Comparison of ENCODE assay signal across 7 mouse cellular contexts in the genomic region with DNA sequence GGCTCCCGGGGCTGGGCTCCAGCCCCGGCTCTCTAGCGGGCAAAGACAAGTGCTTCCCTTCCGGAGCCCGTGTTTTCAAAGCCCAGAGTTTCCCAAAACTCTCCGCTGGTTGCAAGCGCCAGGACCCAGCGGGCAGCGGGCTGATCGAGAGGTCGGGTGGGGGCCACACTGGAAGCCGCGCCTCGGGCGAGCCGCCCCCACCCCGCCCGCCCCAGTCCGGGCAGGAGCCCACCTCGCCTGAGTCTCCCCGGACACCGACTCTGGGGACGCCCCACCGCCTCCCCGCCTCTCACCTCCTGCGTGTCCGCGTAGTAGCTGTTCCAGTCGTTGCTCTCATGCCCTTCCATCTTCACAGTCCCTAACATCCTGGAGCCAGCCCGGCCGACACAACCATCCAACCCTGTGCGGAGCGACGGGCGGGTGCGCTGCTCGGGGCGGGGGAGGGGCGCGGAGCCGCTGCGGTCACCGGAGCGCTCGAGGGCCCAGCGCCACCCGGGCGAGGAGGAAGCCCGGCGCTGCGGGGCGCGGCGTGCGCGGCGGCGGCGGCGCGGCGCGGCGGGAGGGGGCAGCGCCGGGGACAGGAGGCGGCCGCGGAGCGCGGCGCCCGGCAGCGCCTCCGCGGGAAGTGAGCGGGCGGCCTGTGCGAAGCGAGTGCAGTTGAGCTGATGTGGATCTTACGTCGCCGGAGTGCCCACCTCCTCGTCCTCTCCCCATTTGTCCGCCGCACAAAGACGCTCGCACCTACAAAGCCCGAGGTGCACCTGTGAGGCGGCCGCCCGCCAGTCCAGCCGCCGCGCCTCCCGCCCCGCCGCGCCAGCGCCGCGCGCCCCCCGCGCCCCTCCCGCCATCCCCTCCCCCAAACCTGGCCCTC. TPM values are rescaled to one million over a fixed set of nuclear protein-coding genes. Genes with fewer than 3 reads are reported as not detected.
DNase-seq lines count a peak whose midpoint lies in the region; ATAC-seq lines count a peak whose summit lies in the region.

No protein-coding gene starts in this region.

- H3K27me3 ChIP-seq in forebrain, embryonic 10.5 days (ENCODE audit: poor library complexity, severe bottlenecking): peaks cover 100% of the 10 kb centered on the region
- H3K27me3 ChIP-seq in intestine, embryonic 16.5 days (replicated peaks; ENCODE audit: control insufficient read depth, insufficient read depth, low read length): peaks cover 53% of the 10 kb centered on the region

- under 1% methylated on average over 93 of the region's 106 CpGs for WGBS in forebrain, embryonic 10.5 days
- WGBS in intestine, embryonic 16.5 days: under 1% methylated on average over 97 of the region's 106 CpGs

- DNase-seq in thymus, postnatal 14 days: peak; percentile 6
- DNase-seq in thymus, postnatal 4 days: no peak
- DNase-seq in forebrain, embryonic 10.5 days (ENCODE audit: extremely low spot score, low spot score): peak; percentile 66
- peak; percentile 61 for DNase-seq in lung, postnatal 25 days (ENCODE audit: low spot score)
- peak; percentile 61 for DNase-seq in yolk sac, embryonic 10.5 days (ENCODE audit: low spot score)
- DNase-seq in layer of hippocampus, adult 11-12 months (ENCODE audit: low spot score): no peak

- H3K9me3 ChIP-seq in forebrain, embryonic 10.5 days: no peaks in the 10 kb centered on the region
- H3K9me3 ChIP-seq in intestine, embryonic 16.5 days (ENCODE audit: control insufficient read depth, low read length): no peaks in the 10 kb centered on the region

- H3K9ac ChIP-seq in intestine, embryonic 16.5 days (ENCODE audit: low read depth, low read length): peak overlapping the region; percentile 79

- H3K4me2 ChIP-seq in intestine, embryonic 16.5 days (ENCODE audit: low read depth, low read length): peak overlapping the region; percentile 80

- no peaks in the 10 kb centered on the region for H3K36me3 ChIP-seq in forebrain, embryonic 10.5 days (replicated peaks)
- no peaks in the 10 kb centered on the region for H3K36me3 ChIP-seq in intestine, embryonic 16.5 days (ENCODE audit: control insufficient read depth, insufficient read depth, low read length)

- H3K4me3 ChIP-seq in forebrain, embryonic 10.5 days: peak overlapping the region; percentile 62
- peak overlapping the region; percentile 63 for H3K4me3 ChIP-seq in intestine, embryonic 16.5 days (ENCODE audit: low read length)

- H3K4me1 ChIP-seq in forebrain, embryonic 10.5 days: peaks cover 65% of the 10 kb centered on the region
- H3K4me1 ChIP-seq in intestine, embryonic 16.5 days (ENCODE audit: control insufficient read depth, insufficient read depth, low read length): peaks cover 13% of the 10 kb centered on the region

- H3K27ac ChIP-seq in forebrain, embryonic 10.5 days: peak overlapping the region; percentile 78
- H3K27ac ChIP-seq in intestine, embryonic 16.5 days (ENCODE audit: low read length): peak overlapping the region; percentile 94

- ATAC-seq in intestine, embryonic 16.5 days: peak; percentile 66

RNA-seq across cellular contexts. Expression of gene Foxa1, which starts 1.1 kb away (rescaled TPM):
- polyA plus RNA-seq in forebrain, embryonic 10.5 days (2016; fragmentation: Nextera tagmentation; extraction: Ambion mirVana): 0.17 and 0.61 TPM in 2 replicates
- polyA plus RNA-seq in intestine, embryonic 16.5 days (2015; fragmentation: Nextera tagmentation; extraction: Ambion mirVana): 2.9 and 3.3 TPM in 2 replicates

RNA-seq across cellular contexts. Expression of gene Ttc6, which starts 18.3 kb away (rescaled TPM):
- polyA plus RNA-seq in forebrain, embryonic 10.5 days (2016; fragmentation: Nextera tagmentation; extraction: Ambion mirVana): 0.21 and 0.43 TPM in 2 replicates
- 0.50 and 0.81 TPM in 2 replicates for polyA plus RNA-seq in intestine, embryonic 16.5 days (2015; fragmentation: Nextera tagmentation; extraction: Ambion mirVana)

Comparison
In these comparisons a context has a peak if more than half of its experiments do, and no peak if none do; other contexts are left out.
1. DNase-seq: peak in thymus, postnatal 14 days (single experiment), forebrain, embryonic 10.5 days (single experiment), lung, postnatal 25 days (single experiment) and yolk sac, embryonic 10.5 days (single experiment); none in thymus, postnatal 4 days (single experiment) and layer of hippocampus, adult 11-12 months (single experiment).